Mouse (Mus musculus) liver, adult 2 months (tissue): ENCODE measurements at regions not wholly inside any gene's neighbourhood (a gene's known extent, or its start where the extent isn't known, plus 50 kb on each side); places are given as distances from the start of the nearest gene placed in this dataset.

ENCODE experiments used
- DNase-seq: peaks from one replicate; pipeline ENCODE4 v3.0.0-alpha.2; 2011; ENCODE audit warnings: low read depth, low spot score; ENCODE audit errors: extremely low read depth
- H3K27ac ChIP-seq: fragments of 200-500 bp; replicated peaks from 2 replicates; pipeline ENCODE4 v1.5.1; 2012; ENCODE audit warnings: low read depth, mild to moderate bottlenecking, control low read depth, inconsistent platforms, low read length; ENCODE audit not compliant: insufficient read depth
- H3K27me3 ChIP-seq: fragments of 200-500 bp; 2 replicates; pipeline ENCODE4 v1.6.1; 2012; ENCODE audit warnings: mild to moderate bottlenecking, moderate library complexity, low read length, inconsistent platforms; ENCODE audit not compliant: control insufficient read depth, insufficient read depth
- H3K36me3 ChIP-seq: fragments of 200-500 bp; 2 replicates; pipeline ENCODE4 v1.6.1; 2012; ENCODE audit warnings: low read length, inconsistent platforms; ENCODE audit not compliant: control insufficient read depth, insufficient read depth
- H3K4me1 ChIP-seq: fragments of 200-500 bp; 2 replicates; pipeline ENCODE4 v1.6.1; 2011; ENCODE audit warnings: low read length; ENCODE audit not compliant: control insufficient read depth, insufficient read depth
- H3K4me3 ChIP-seq: fragments of 200-500 bp; 2 replicates; pipeline ENCODE4 v1.5.1; 2011; ENCODE audit warnings: low read depth, mild to moderate bottlenecking, control low read depth, low read length, moderate library complexity; ENCODE audit not compliant: insufficient read depth
- H3K79me2 ChIP-seq: fragments of 200-500 bp; 2 replicates; pipeline ENCODE4 v1.6.1; 2012; ENCODE audit warnings: inconsistent platforms, mild to moderate bottlenecking, low read length, moderate library complexity; ENCODE audit not compliant: control insufficient read depth, insufficient read depth
- H3K9ac ChIP-seq: fragments of 200-500 bp; 2 replicates; pipeline ENCODE4 v1.6.1; 2012; ENCODE audit warnings: low read depth, mild to moderate bottlenecking, control low read depth, inconsistent platforms, low read length
- CTCF ChIP-seq: fragments of 200-500 bp; IDR thresholded peaks from 2 replicates; pipeline ENCODE4 v1.5.1; 2011; ENCODE audit warnings: low read depth, low read length, control low read depth
- POLR2A ChIP-seq: fragments of 200-500 bp; IDR thresholded peaks from 2 replicates; pipeline ENCODE4 v1.6.1; 2011; ENCODE audit warnings: low read length, control low read depth; ENCODE audit not compliant: insufficient read depth; ENCODE audit errors: extremely low read depth
- WGBS: fragments of 180-500 bp; shearing (Covaris S2); methylation state at CpG from one replicate; pipeline ENCODE4 v1.1.7; 2018; 5-methylcytosine and 5-hydroxymethylcytosine counted together

GRCm38 (mm10) chr10:8584389-8584908 is 65.8 kb upstream of the Ust start:
- Histone ChIP-seq H3K27ac (no peak overlapping the region), H3K4me3 (no peak overlapping the region), H3K27me3 (no peaks in the 10 kb centered on the region), H3K9ac (no peak overlapping the region), H3K4me1 (no peaks in the 10 kb centered on the region), H3K79me2 (no peaks in the 10 kb centered on the region), H3K36me3 (no peaks in the 10 kb centered on the region)
- no peak for DNase-seq
- TF ChIP-seq POLR2A, result no peak
- no peak for TF ChIP-seq CTCF
- 81% methylated on average over 3 of the region's 3 CpGs for WGBS

GRCm38 (mm10) chr10:8583552-8584388 is 65.1 kb upstream of the Ust start:
- Histone ChIP-seq H3K36me3 (no peaks in the 10 kb centered on the region), H3K4me3 (no peak overlapping the region), H3K27me3 (no peaks in the 10 kb centered on the region), H3K9ac (no peak overlapping the region), H3K4me1 (no peaks in the 10 kb centered on the region), H3K79me2 (no peaks in the 10 kb centered on the region), H3K27ac (no peak overlapping the region)
- whole genome bisulfite sequencing, result 67% methylated on average over 7 of the region's 7 CpGs
- no peak for DNase-seq
- TF ChIP-seq CTCF (no peak), POLR2A (no peak)

- Histone ChIP-seq H3K9ac (no peak overlapping the region), H3K27me3 (no peaks in the 10 kb centered on the region), H3K79me2 (no peaks in the 10 kb centered on the region), H3K4me3 (no peak overlapping the region), H3K4me1 (no peaks in the 10 kb centered on the region), H3K36me3 (no peaks in the 10 kb centered on the region), H3K27ac (no peak overlapping the region)
- 91% methylated on average over 2 of the region's 2 CpGs for WGBS
- TF ChIP-seq CTCF, result no peak
- TF ChIP-seq POLR2A, result no peak
- no peak for DNase-seq
Measured at GRCm38 (mm10) chr10:8580298-8580697, 61.7 kb upstream of the Ust start.

- Histone ChIP-seq H3K9ac (no peak overlapping the region), H3K36me3 (no peaks in the 10 kb centered on the region), H3K4me1 (no peaks in the 10 kb centered on the region), H3K4me3 (no peak overlapping the region), H3K27ac (no peak overlapping the region), H3K79me2 (no peaks in the 10 kb centered on the region), H3K27me3 (no peaks in the 10 kb centered on the region)
- no peak for DNase-seq
- TF ChIP-seq POLR2A, result no peak
- 83% methylated on average over 6 of the region's 6 CpGs for WGBS
Measured at GRCm38 (mm10) chr10:8577642-8578356, 59.2 kb upstream of the Ust start.
